Mouse (Mus musculus) intestine, embryonic 14.5 days (tissue): ENCODE measurements at regions not wholly inside any gene's neighbourhood (a gene's known extent, or its start where the extent isn't known, plus 50 kb on each side); places are given as distances from the start of the nearest gene placed in this dataset.

ENCODE experiments used
- ATAC-seq: fragments of 200-750 bp; cut with Nextera tagmentation; replicated peaks from 2 replicates; pipeline ENCODE4 v1.8.0; 2017; ENCODE audit warnings: low read depth, moderate number of reproducible peaks, moderate TSS enrichment, moderate library complexity; ENCODE audit not compliant: low FRiP score, low TSS enrichment
- DNase-seq: peaks from one replicate; pipeline ENCODE4 v3.0.0-alpha.2; 2018; ENCODE audit warnings: low spot score
- H3K27ac ChIP-seq: fragments of 300-500 bp; sonication (generic); 2 replicates; pipeline ENCODE4 v1.5.1; 2014; ENCODE audit warnings: low read depth, mild to moderate bottlenecking, control low read depth
- H3K27me3 ChIP-seq: fragments of 300-500 bp; sonication (generic); replicated peaks from 2 replicates; pipeline ENCODE4 v1.6.1; 2014; ENCODE audit warnings: low read length, control low read depth; ENCODE audit not compliant: control insufficient read depth, insufficient read depth
- H3K36me3 ChIP-seq: fragments of 300-500 bp; sonication (generic); 2 replicates; pipeline ENCODE4 v1.6.1; 2014; ENCODE audit warnings: low read length, control low read depth; ENCODE audit not compliant: control insufficient read depth, insufficient read depth
- H3K4me1 ChIP-seq: fragments of 300-500 bp; sonication (generic); replicated peaks from 2 replicates; pipeline ENCODE4 v1.6.1; 2014; ENCODE audit warnings: low read length, control low read depth, mixed read lengths; ENCODE audit not compliant: control insufficient read depth, insufficient read depth
- H3K4me2 ChIP-seq: fragments of 300-500 bp; sonication (generic); 2 replicates; pipeline ENCODE4 v1.6.1; 2014; ENCODE audit warnings: low read length
- H3K4me3 ChIP-seq: fragments of 300-500 bp; sonication (generic); 2 replicates; pipeline ENCODE4 v1.5.1; 2014; ENCODE audit warnings: low read depth, low read length, control low read depth, mixed read lengths
- H3K9ac ChIP-seq: fragments of 300-500 bp; sonication (generic); 2 replicates; pipeline ENCODE4 v1.6.1; 2014; ENCODE audit warnings: mild to moderate bottlenecking, low read length
- H3K9me3 ChIP-seq: fragments of 300-500 bp; sonication (generic); 2 replicates; pipeline ENCODE4 v1.6.1; 2016; ENCODE audit warnings: low read length, control low read depth; ENCODE audit not compliant: control insufficient read depth
- WGBS: fragments of 180-500 bp; shearing (Covaris S2); extraction: QIAGEN DNeasy Blood & Tissue Kit; methylation state at CpG from one replicate; pipeline ENCODE4 v1.1.7; 2014; 5-methylcytosine and 5-hydroxymethylcytosine counted together

- Histone ChIP-seq H3K4me2 (no peak overlapping the region), H3K9ac (no peak overlapping the region), H3K4me3 (no peak overlapping the region), H3K4me1 (no peaks in the 10 kb centered on the region), H3K27me3 (no peaks in the 10 kb centered on the region), H3K9me3 (no peaks in the 10 kb centered on the region), H3K36me3 (no peaks in the 10 kb centered on the region), H3K27ac (no peak overlapping the region)
- no peak for DNase-seq
- WGBS, result 80% methylated on average over 5 of the region's 5 CpGs
- ATAC-seq, result no peak
Measured at GRCm38 (mm10) chr14:45746176-45746575, 88.2 kb upstream of the Ddhd1 start.

GRCm38 (mm10) chr14:45757376-45757775, 99.4 kb upstream of the Ddhd1 start:
- Histone ChIP-seq H3K27me3 (no peaks in the 10 kb centered on the region), H3K27ac (no peak overlapping the region), H3K9me3 (no peaks in the 10 kb centered on the region), H3K36me3 (no peaks in the 10 kb centered on the region), H3K4me3 (no peak overlapping the region), H3K4me1 (no peaks in the 10 kb centered on the region), H3K4me2 (no peak overlapping the region), H3K9ac (no peak overlapping the region)
- 14% methylated on average over 1 of the region's 1 CpGs for WGBS
- ATAC-seq, result no peak
- no peak for DNase-seq

- no peaks in the 10 kb centered on the region for H3K4me1 ChIP-seq
- no peak overlapping the region for H3K4me2 ChIP-seq
- H3K27ac ChIP-seq, result no peak overlapping the region
- H3K9me3 ChIP-seq, result no peaks in the 10 kb centered on the region
- no peaks in the 10 kb centered on the region for H3K27me3 ChIP-seq
- ATAC-seq (no peak), DNase-seq (no peak)
- no peak overlapping the region for H3K4me3 ChIP-seq
- WGBS, result 94% methylated on average over 16 of the region's 16 CpGs
- H3K36me3 ChIP-seq, result no peaks in the 10 kb centered on the region
- H3K9ac ChIP-seq, result no peak overlapping the region
Measured at GRCm38 (mm10) chr14:45760890-45761680, 103.1 kb upstream of the Ddhd1 start.

GRCm38 (mm10) chr14:45764231-45764630, 106.3 kb upstream of the Ddhd1 start:
- Histone ChIP-seq H3K27ac (no peak overlapping the region), H3K9me3 (no peaks in the 10 kb centered on the region), H3K9ac (no peak overlapping the region), H3K27me3 (no peaks in the 10 kb centered on the region), H3K4me1 (no peaks in the 10 kb centered on the region), H3K4me3 (no peak overlapping the region), H3K4me2 (no peak overlapping the region), H3K36me3 (no peaks in the 10 kb centered on the region)
- DNase-seq (no peak), ATAC-seq (no peak)
- WGBS, result 71% methylated on average over 3 of the region's 3 CpGs

- Histone ChIP-seq H3K27me3 (no peaks in the 10 kb centered on the region), H3K9ac (no peak overlapping the region), H3K9me3 (no peaks in the 10 kb centered on the region), H3K4me2 (no peak overlapping the region), H3K4me1 (no peaks in the 10 kb centered on the region), H3K4me3 (no peak overlapping the region), H3K36me3 (no peaks in the 10 kb centered on the region), H3K27ac (no peak overlapping the region)
- 95% methylated on average over 1 of the region's 1 CpGs for WGBS
- DNase-seq, result no peak
- ATAC-seq, result no peak
Measured at GRCm38 (mm10) chr14:45766582-45766981, 108.6 kb upstream of the Ddhd1 start.

GRCm38 (mm10) chr14:45772665-45773277, 114.8 kb upstream of the Ddhd1 start:
- 0 out of 2 replicates have a peak, but pooled peaks have one; percentile 47 for ATAC-seq
- no peak overlapping the region for H3K9ac ChIP-seq

GRCm38 (mm10) chr14:45773326-45773725, 115.4 kb upstream of the Ddhd1 start:
- Histone ChIP-seq H3K9ac (no peak overlapping the region), H3K4me2 (no peak overlapping the region), H3K4me3 (no peak overlapping the region), H3K27me3 (no peaks in the 10 kb centered on the region), H3K36me3 (no peaks in the 10 kb centered on the region), H3K4me1 (no peaks in the 10 kb centered on the region), H3K27ac (no peak overlapping the region), H3K9me3 (0 out of 2 replicates have a peak, but pooled peaks cover 2% of the 10 kb centered on the region)
- DNase-seq (no peak), ATAC-seq (no peak)
- 69% methylated on average over 7 of the region's 7 CpGs for WGBS

More at GRCm38 (mm10) chr14:45772665-45773277, 114.8 kb upstream of the Ddhd1 start:
- H3K4me3 ChIP-seq, result no peak overlapping the region
- H3K9me3 ChIP-seq, result no peaks in the 10 kb centered on the region
- peak overlapping the region; percentile 38 for H3K4me2 ChIP-seq
- no peaks in the 10 kb centered on the region for H3K4me1 ChIP-seq
- no peak overlapping the region for H3K27ac ChIP-seq
- WGBS, result 14% methylated on average over 19 of the region's 19 CpGs
- peak; percentile 75 for DNase-seq
- H3K27me3 ChIP-seq, result no peaks in the 10 kb centered on the region
- H3K36me3 ChIP-seq, result no peaks in the 10 kb centered on the region

GRCm38 (mm10) chr14:45781850-45782249, 123.9 kb upstream of the Ddhd1 start:
- 85% methylated on average over 6 of the region's 6 CpGs for WGBS
- no peak for ATAC-seq

More at GRCm38 (mm10) chr14:45781850-45782249, 123.9 kb upstream of the Ddhd1 start:
- no peak overlapping the region for H3K9ac ChIP-seq
- H3K27me3 ChIP-seq, result no peaks in the 10 kb centered on the region
- H3K4me2 ChIP-seq, result no peak overlapping the region
- no peak overlapping the region for H3K4me3 ChIP-seq
- 0 out of 2 replicates have a peak, but pooled peaks cover 10% of the 10 kb centered on the region for H3K9me3 ChIP-seq
- H3K27ac ChIP-seq, result no peak overlapping the region
- no peaks in the 10 kb centered on the region for H3K4me1 ChIP-seq
- no peaks in the 10 kb centered on the region for H3K36me3 ChIP-seq
- DNase-seq, result no peak
